Comparison of ENCODE assay signal across 8 mouse cellular contexts in the genomic region with DNA sequence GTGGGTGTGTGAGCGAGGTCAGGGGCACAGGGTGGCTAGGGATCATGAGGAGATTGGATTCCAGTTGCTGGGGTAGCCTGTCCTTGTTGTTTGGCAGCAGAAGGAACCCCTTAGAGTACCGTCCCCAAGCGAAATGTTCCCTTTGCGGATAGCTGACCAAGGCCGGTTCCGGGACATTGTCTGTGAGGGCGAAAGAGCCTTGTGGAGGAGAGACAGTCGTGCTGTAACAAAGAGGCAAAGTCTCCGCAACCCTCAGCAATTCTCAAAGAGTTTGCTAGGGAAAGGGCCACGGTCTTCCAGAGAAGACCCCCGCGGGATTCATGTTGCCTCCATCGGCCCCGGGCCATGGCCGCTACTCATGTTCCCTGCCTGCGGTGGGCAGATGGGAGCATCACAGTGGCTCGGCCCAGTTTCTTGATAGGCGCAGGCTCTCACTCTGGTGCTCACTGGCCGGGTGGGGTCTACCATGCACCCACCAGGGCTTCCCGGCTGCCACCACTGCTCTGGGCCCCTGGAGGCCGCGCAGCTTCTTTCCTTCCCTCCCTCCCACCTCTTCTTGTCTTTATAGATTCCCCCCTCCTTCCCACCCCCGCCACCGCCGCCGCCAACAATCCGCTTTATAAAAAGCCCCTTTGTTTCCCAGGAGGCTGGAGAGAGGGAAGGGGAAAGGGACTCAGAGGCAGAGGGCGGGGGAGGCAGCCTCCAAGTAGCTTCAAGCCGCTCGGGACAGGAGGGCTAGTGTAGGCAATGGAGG. TPM values are rescaled to one million over a fixed set of nuclear protein-coding genes. Genes with fewer than 3 reads are reported as not detected.
DNase-seq lines count a peak whose midpoint lies in the region; ATAC-seq and TF ChIP-seq lines count a peak whose summit lies in the region.

No protein-coding gene starts in this region.

- H3K4me1 ChIP-seq in embryonic facial prominence, embryonic 13.5 days: no peaks in the 10 kb centered on the region
- H3K4me1 ChIP-seq in heart, postnatal 0 days (ENCODE audit: control insufficient read depth, insufficient read depth): 0 out of 2 replicates have a peak, but pooled peaks cover 11% of the 10 kb centered on the region
- H3K4me1 ChIP-seq in stomach, embryonic 16.5 days (ENCODE audit: control insufficient read depth, insufficient read depth, low read length): no peaks in the 10 kb centered on the region

- peaks cover 69% of the 10 kb centered on the region for H3K27me3 ChIP-seq in embryonic facial prominence, embryonic 13.5 days
- H3K27me3 ChIP-seq in heart, postnatal 0 days (ENCODE audit: control insufficient read depth, insufficient read depth, low read length): no peaks in the 10 kb centered on the region
- peaks cover 14% of the 10 kb centered on the region; the same call in 1 of the 2 replicates for H3K27me3 ChIP-seq in stomach, embryonic 16.5 days (ENCODE audit: control insufficient read depth, insufficient read depth, low read length)

- no peak for TF ChIP-seq CTCF in heart, postnatal 0 days (IDR thresholded peaks at IDR 0.05; ENCODE audit: low read depth)

- peak overlapping the region; percentile 69 for H3K4me2 ChIP-seq in embryonic facial prominence, embryonic 13.5 days
- H3K4me2 ChIP-seq in heart, postnatal 0 days (ENCODE audit: low read depth, low read length): peak overlapping the region; percentile 84
- peak overlapping the region; percentile 72 for H3K4me2 ChIP-seq in stomach, embryonic 16.5 days (ENCODE audit: low read depth, low read length)

- 0 out of 2 replicates have a peak, but pooled peaks have one; percentile 20 for ATAC-seq in embryonic facial prominence, embryonic 13.5 days (ENCODE audit: insufficient number of reproducible peaks, insufficient read depth, low FRiP score, low TSS enrichment, low read depth)
- peak; percentile 12 for ATAC-seq in heart, postnatal 0 days (ENCODE audit: insufficient read depth, low read depth)
- ATAC-seq in stomach, embryonic 16.5 days (ENCODE audit: insufficient read depth, low FRiP score): peak; percentile 26; the same call in 1 of the 2 replicates

- no peaks in the 10 kb centered on the region for H3K79me2 ChIP-seq in macrophage (ENCODE audit: inconsistent target)

- 0 out of 2 replicates have a peak overlapping the region, but pooled peaks have one; percentile 11 for H3K27ac ChIP-seq in embryonic facial prominence, embryonic 13.5 days
- peak overlapping the region; percentile 70 for H3K27ac ChIP-seq in heart, postnatal 0 days (ENCODE audit: low read depth)
- H3K27ac ChIP-seq in macrophage: no peak overlapping the region
- H3K27ac ChIP-seq in stomach, embryonic 16.5 days (ENCODE audit: low read length): no peak overlapping the region

- 32% methylated on average over 29 of the region's 30 CpGs for WGBS in embryonic facial prominence, embryonic 13.5 days
- 24% methylated on average over 30 of the region's 30 CpGs for WGBS in heart, postnatal 0 days
- WGBS in macrophage (ENCODE audit: missing documents): 24% methylated on average over 23 of the region's 30 CpGs
- WGBS in stomach, embryonic 16.5 days: 21% methylated on average over 27 of the region's 30 CpGs

- peak overlapping the region; percentile 49 for H3K4me3 ChIP-seq in embryonic facial prominence, embryonic 13.5 days
- peak overlapping the region; percentile 67 for H3K4me3 ChIP-seq in heart, postnatal 0 days (ENCODE audit: low read depth, low read length)
- peak overlapping the region; percentile 27 for H3K4me3 ChIP-seq in macrophage (ENCODE audit: inconsistent target)
- H3K4me3 ChIP-seq in stomach, embryonic 16.5 days (replicated peaks; ENCODE audit: low read length): peak overlapping the region; percentile 55

- DNase-seq in urinary bladder, postnatal 14 days (ENCODE audit: low spot score): peak; percentile 2
- DNase-seq in urinary bladder, postnatal 10 days (ENCODE audit: low spot score): no peak
- no peak for DNase-seq in heart, postnatal 0 days (ENCODE audit: low spot score)
- DNase-seq in layer of hippocampus, postnatal 10 days (ENCODE audit: low spot score in 2 of 2): peak; percentile 22 to 32
- no peak for DNase-seq in thymus, postnatal 36 days

- H3K9me3 ChIP-seq in embryonic facial prominence, embryonic 13.5 days: no peaks in the 10 kb centered on the region
- no peaks in the 10 kb centered on the region for H3K9me3 ChIP-seq in heart, postnatal 0 days (replicated peaks; ENCODE audit: control insufficient read depth, low read length)
- H3K9me3 ChIP-seq in stomach, embryonic 16.5 days (replicated peaks; ENCODE audit: control insufficient read depth, low read length): no peaks in the 10 kb centered on the region

- no peak for TF ChIP-seq EP300 in heart, postnatal 0 days (IDR thresholded peaks at IDR 0.05; ENCODE audit: low read depth)

- H3K36me3 ChIP-seq in embryonic facial prominence, embryonic 13.5 days: no peaks in the 10 kb centered on the region
- H3K36me3 ChIP-seq in heart, postnatal 0 days (replicated peaks; ENCODE audit: control insufficient read depth, insufficient read depth, low read length): no peaks in the 10 kb centered on the region
- no peaks in the 10 kb centered on the region for H3K36me3 ChIP-seq in macrophage (ENCODE audit: inconsistent target)
- no peaks in the 10 kb centered on the region for H3K36me3 ChIP-seq in stomach, embryonic 16.5 days (ENCODE audit: control insufficient read depth, insufficient read depth, low read length)

- peak overlapping the region; percentile 61 for H3K9ac ChIP-seq in embryonic facial prominence, embryonic 13.5 days
- peak overlapping the region; percentile 65 for H3K9ac ChIP-seq in heart, postnatal 0 days (replicated peaks; ENCODE audit: low read depth, low read length)
- peak overlapping the region; percentile 68 for H3K9ac ChIP-seq in stomach, embryonic 16.5 days (ENCODE audit: low read length)

RNA-seq across cellular contexts. Expression of gene Mamld1, which starts 1.5 kb away (rescaled TPM):
- polyA plus RNA-seq in embryonic facial prominence, embryonic 13.5 days (2015; fragmentation: Nextera tagmentation; extraction: Ambion mirVana): 1.5 TPM in 2 replicates
- total RNA-seq in heart, postnatal 0 days (2014; rRNA removed; ENCODE audit: low replicate concordance): 10.0 and 11.5 TPM in 2 replicates
- polyA plus RNA-seq in heart, postnatal 0 days (2015; fragmentation: Nextera tagmentation; extraction: Ambion mirVana): 1.8 and 2.2 TPM in 2 replicates
- 10 to 100 TPM; 10.6 to 12.5 TPM for total RNA-seq in layer of hippocampus, postnatal 10 days (2021)
- total RNA-seq in macrophage (2018; cell fraction: chromatin; rRNA removed): 10 to 100 TPM in 4 of 26 experiments, 1 to 10 TPM in 21, under 1 TPM in 1; 0.84 to 25.2 (median 2.4) TPM
- total RNA-seq in macrophage (2018; cell fraction: cytosol; rRNA removed): 1 to 10 TPM in 21 of 26 experiments, under 1 TPM in 5; 0.73 to 4.3 (median 1.8) TPM
- 1 to 10 TPM in 18 of 26 experiments, under 1 TPM in 8; 0.53 to 9.0 (median 2.1) TPM for total RNA-seq in macrophage (2018; cell fraction: nucleus; rRNA removed)
- polyA plus RNA-seq in macrophage (2018): 1.3 to 3.5 TPM (median 1.9 TPM) in 3 replicates
- polyA plus RNA-seq in stomach, embryonic 16.5 days (2015; fragmentation: Nextera tagmentation; extraction: Ambion mirVana): 2.1 and 2.3 TPM in 2 replicates

Comparison
In these comparisons a context has a peak if more than half of its experiments do, and no peak if none do; other contexts are left out.
1. DNase-seq: peak in urinary bladder, postnatal 14 days (single experiment) and layer of hippocampus, postnatal 10 days (2 of 2); none in urinary bladder, postnatal 10 days (single experiment), heart, postnatal 0 days (single experiment) and thymus, postnatal 36 days (0 of 2).
2. H3K27ac ChIP-seq: peak in embryonic facial prominence, embryonic 13.5 days (single experiment) and heart, postnatal 0 days (single experiment); none in macrophage (single experiment) and stomach, embryonic 16.5 days (single experiment).
3. Peak in every context shown above with its lines, with median percentiles within 50 percentile points of each other: ATAC-seq, H3K4me2 ChIP-seq, H3K4me3 ChIP-seq and H3K9ac ChIP-seq.